Mouse (Mus musculus): ENCODE measurements at regions not wholly inside any gene's neighbourhood (a gene's known extent, or its start where the extent isn't known, plus 50 kb on each side); places are given as distances from the start of the nearest gene placed in this dataset.

- ATAC-seq (replicated peaks; ENCODE audit: low FRiP score, poor library complexity, severe bottlenecking): no peak
These were observed 262.3 kb upstream of the Marcks start for GRCm38 (mm10) chr10:37400991-37401390.

GRCm38 (mm10) chr10:37400379-37400778 lies 261.7 kb upstream of the Marcks start:
- ATAC-seq (replicated peaks; ENCODE audit: low FRiP score, poor library complexity, severe bottlenecking): no peak

- ATAC-seq (replicated peaks; ENCODE audit: low FRiP score, poor library complexity, severe bottlenecking): no peak
These were observed 258.7 kb upstream of the Marcks start for GRCm38 (mm10) chr10:37397271-37397991.

GRCm38 (mm10) chr10:37390011-37390410 lies 251.3 kb upstream of the Marcks start:
- no peak for ATAC-seq (replicated peaks; ENCODE audit: low FRiP score, poor library complexity, severe bottlenecking)

GRCm38 (mm10) chr10:37386216-37386615 lies 247.5 kb upstream of the Marcks start:
- no peak for ATAC-seq (replicated peaks; ENCODE audit: low FRiP score, poor library complexity, severe bottlenecking)

GRCm38 (mm10) chr10:37380024-37380423 lies 241.3 kb upstream of the Marcks start:
- ATAC-seq (replicated peaks; ENCODE audit: low FRiP score, poor library complexity, severe bottlenecking): no peak

- no peak for ATAC-seq (replicated peaks; ENCODE audit: low FRiP score, poor library complexity, severe bottlenecking)
These were observed 239.4 kb upstream of the Marcks start for GRCm38 (mm10) chr10:37378002-37378702.

- ATAC-seq (replicated peaks; ENCODE audit: low FRiP score, poor library complexity, severe bottlenecking): no peak
These were observed 238.7 kb upstream of the Marcks start for GRCm38 (mm10) chr10:37377258-37378001.

GRCm38 (mm10) chr10:37376172-37376571 lies 237.5 kb upstream of the Marcks start:
- ATAC-seq (replicated peaks; ENCODE audit: low FRiP score, poor library complexity, severe bottlenecking): no peak

- no peak for ATAC-seq (replicated peaks; ENCODE audit: low FRiP score, poor library complexity, severe bottlenecking)
These were observed 236.9 kb upstream of the Marcks start for GRCm38 (mm10) chr10:37375648-37376047.

- no peak for ATAC-seq (replicated peaks; ENCODE audit: low FRiP score, poor library complexity, severe bottlenecking)
These were observed 230.4 kb upstream of the Marcks start for GRCm38 (mm10) chr10:37368997-37369679.

GRCm38 (mm10) chr10:37367796-37368195 lies 229.1 kb upstream of the Marcks start:
- ATAC-seq (replicated peaks; ENCODE audit: low FRiP score, poor library complexity, severe bottlenecking): no peak

GRCm38 (mm10) chr10:37364506-37364905 lies 225.8 kb upstream of the Marcks start:
- ATAC-seq (replicated peaks; ENCODE audit: low FRiP score, poor library complexity, severe bottlenecking): no peak

GRCm38 (mm10) chr10:37360985-37361384 lies 222.3 kb upstream of the Marcks start:
- ATAC-seq (replicated peaks; ENCODE audit: low FRiP score, poor library complexity, severe bottlenecking): no peak

GRCm38 (mm10) chr10:37358900-37359299 lies 220.2 kb upstream of the Marcks start:
- ATAC-seq (replicated peaks; ENCODE audit: low FRiP score, poor library complexity, severe bottlenecking): no peak

GRCm38 (mm10) chr10:37358334-37358733 lies 219.6 kb upstream of the Marcks start:
- ATAC-seq (replicated peaks; ENCODE audit: low FRiP score, poor library complexity, severe bottlenecking): no peak

GRCm38 (mm10) chr10:37357304-37358060 lies 218.8 kb upstream of the Marcks start:
- no peak for ATAC-seq (replicated peaks; ENCODE audit: low FRiP score, poor library complexity, severe bottlenecking)

- ATAC-seq (replicated peaks; ENCODE audit: low FRiP score, poor library complexity, severe bottlenecking): no peak
These were observed 210.5 kb upstream of the Marcks start for GRCm38 (mm10) chr10:37349261-37349660.

- ATAC-seq (replicated peaks; ENCODE audit: low FRiP score, poor library complexity, severe bottlenecking): no peak
These were observed 209.7 kb upstream of the Marcks start for GRCm38 (mm10) chr10:37348416-37348815.

Data from erythroblast, adult 5-6 weeks (primary cell).